Mouse (Mus musculus) 3T3-L1 (cell line): ENCODE measurements around the gene Pkd2l1.
"Not testable (repeated sequence)": the region's sequence is repeated elsewhere in the genome, so short reads cannot be mapped to it uniquely, and the experiment has no call there.

Experiments
- DNase-seq: peaks from one replicate; pipeline ENCODE4 v3.0.0-alpha.2; 2015; ENCODE audit warnings: low read depth, low spot score

Pkd2l1 gene

GRCm38 (mm10) chr19:44159386-44159785, 32.9 kb downstream of the Pkd2l1 start:
- no peak for DNase-seq

GRCm38 (mm10) chr19:44157005-44157404, 35.2 kb downstream of the Pkd2l1 start:
- DNase-seq = no peak

- DNase-seq = no peak
Measured at GRCm38 (mm10) chr19:44153781-44154180, 38.5 kb downstream of the Pkd2l1 start.

GRCm38 (mm10) chr19:44148991-44149390, 43.3 kb downstream of the Pkd2l1 start:
- no peak for DNase-seq

- no peak for DNase-seq
Measured at GRCm38 (mm10) chr19:44148345-44148744, 43.9 kb downstream of the Pkd2l1 start.

GRCm38 (mm10) chr19:44146951-44147350, 45.3 kb downstream of the Pkd2l1 start:
- peak; percentile 33 for DNase-seq

- no peak for DNase-seq
Measured at GRCm38 (mm10) chr19:44146568-44146879, 45.7 kb downstream of the Pkd2l1 start.

GRCm38 (mm10) chr19:44145702-44146567, 46.3 kb downstream of the Pkd2l1 start, which contains the start of gene Bloc1s2:
Gene Bloc1s2 (minus strand): TSS chr19:44146446.
- peak; percentile 83 for DNase-seq

- no peak for DNase-seq
Measured at GRCm38 (mm10) chr19:44144366-44144765, 47.9 kb downstream of the Pkd2l1 start.

- DNase-seq = peak; percentile 22
Measured at GRCm38 (mm10) chr19:44135960-44136485, 56.2 kb downstream of the Pkd2l1 start.

- DNase-seq = peak; percentile 94
Measured at GRCm38 (mm10) chr19:44135072-44135959, 56.9 kb downstream of the Pkd2l1 start, which contains the start of gene Cwf19l1. Gene Cwf19l1 (minus strand): TSS chr19:44135876.

- DNase-seq = no peak
Measured at GRCm38 (mm10) chr19:44132917-44133316, 59.3 kb downstream of the Pkd2l1 start.

- no peak for DNase-seq
Measured at GRCm38 (mm10) chr19:44128560-44128959, 63.7 kb downstream of the Pkd2l1 start.

- DNase-seq = no peak
Measured at GRCm38 (mm10) chr19:44127729-44128497, 64.3 kb downstream of the Pkd2l1 start.

GRCm38 (mm10) chr19:44121137-44121536, 71.1 kb downstream of the Pkd2l1 start:
- no peak for DNase-seq

- DNase-seq = not testable (repeated sequence)
Measured at GRCm38 (mm10) chr19:44120686-44121085, 71.6 kb downstream of the Pkd2l1 start.

GRCm38 (mm10) chr19:44117793-44118192, 74.4 kb downstream of the Pkd2l1 start:
- DNase-seq = no peak

GRCm38 (mm10) chr19:44111706-44112105, 80.5 kb downstream of the Pkd2l1 start:
- peak; percentile 74 for DNase-seq

- DNase-seq = no peak
Measured at GRCm38 (mm10) chr19:44110356-44110755, 81.9 kb downstream of the Pkd2l1 start.

- DNase-seq = peak; percentile 44
Measured at GRCm38 (mm10) chr19:44108996-44109395, 83.2 kb downstream of the Pkd2l1 start.
